Mouse (Mus musculus): ENCODE measurements around the gene Cd55b.
A peak's percentile ranks its signal among the peaks of the same experiment; 100 is the strongest.
"Not testable (repeated sequence)": the region's sequence is repeated elsewhere in the genome, so short reads cannot be mapped to it uniquely, and the experiment has no call there.

Gene Cd55b

GRCm38 (mm10) chr1:130422664-130423111 lies at the start of gene Cd55b:
TSS of gene Cd55b (minus strand) at chr1:130423009.
- peak; percentile 35 to 60 for DNase-seq (ENCODE audit: low spot score in 2 of 2)

GRCm38 (mm10) chr1:130470074-130470473 lies 47.3 kb upstream of the Cd55b start:
- DNase-seq (ENCODE audit: low spot score in 2 of 2), result no peak

- DNase-seq (ENCODE audit: low spot score in 2 of 2), result no peak
Observed at GRCm38 (mm10) chr1:130467453-130467852, 44.6 kb upstream of the Cd55b start.

GRCm38 (mm10) chr1:130464173-130464572 lies 41.4 kb upstream of the Cd55b start:
- no peak for DNase-seq (ENCODE audit: low spot score in 2 of 2)

- no peak for DNase-seq (ENCODE audit: low spot score in 2 of 2)
Observed at GRCm38 (mm10) chr1:130462867-130463266, 40.1 kb upstream of the Cd55b start.

- DNase-seq (ENCODE audit: low spot score in 2 of 2), result peak; percentile 82 to 90
Observed at GRCm38 (mm10) chr1:130462084-130462861, 39.5 kb upstream of the Cd55b start, which contains the start of gene Cd55. TSS of gene Cd55 (minus strand) at chr1:130462744.

GRCm38 (mm10) chr1:130455111-130455510 lies 32.3 kb upstream of the Cd55b start:
- DNase-seq (ENCODE audit: low spot score in 2 of 2), result no peak

GRCm38 (mm10) chr1:130442930-130443329 lies 20.1 kb upstream of the Cd55b start:
- not testable (repeated sequence) for DNase-seq (ENCODE audit: low spot score in 2 of 2)

GRCm38 (mm10) chr1:130430920-130431319 lies 8.1 kb upstream of the Cd55b start:
- no peak for DNase-seq (ENCODE audit: low spot score in 2 of 2)

- DNase-seq (ENCODE audit: low spot score in 2 of 2), result not testable (repeated sequence)
Observed at GRCm38 (mm10) chr1:130428667-130429066, 5.9 kb upstream of the Cd55b start.

- DNase-seq (ENCODE audit: low spot score in 2 of 2), result not testable (repeated sequence)
Observed at GRCm38 (mm10) chr1:130427175-130427853, 4.5 kb upstream of the Cd55b start.

- DNase-seq (ENCODE audit: low spot score in 2 of 2), result not testable (repeated sequence)
Observed at GRCm38 (mm10) chr1:130422033-130422432, 776 bp downstream of the Cd55b start.

- DNase-seq (ENCODE audit: low spot score in 2 of 2), result not testable (repeated sequence)
Observed at GRCm38 (mm10) chr1:130397109-130397508, 25.7 kb downstream of the Cd55b start.

- not testable (repeated sequence) for DNase-seq (ENCODE audit: low spot score in 2 of 2)
Observed at GRCm38 (mm10) chr1:130387282-130387681, 35.5 kb downstream of the Cd55b start.

- no peak for DNase-seq (ENCODE audit: low spot score in 2 of 2)
Observed at GRCm38 (mm10) chr1:130377726-130378429, 44.9 kb downstream of the Cd55b start.

- DNase-seq (ENCODE audit: low spot score in 2 of 2), result no peak
Observed at GRCm38 (mm10) chr1:130374173-130374785, 48.5 kb downstream of the Cd55b start.

GRCm38 (mm10) chr1:130373398-130374083 lies 49.3 kb downstream of the Cd55b start:
- no peak for DNase-seq (ENCODE audit: low spot score in 2 of 2)

- DNase-seq (ENCODE audit: low spot score in 2 of 2), result peak in 1 of 2 experiments; percentile 54
Observed at GRCm38 (mm10) chr1:130371895-130372528, 50.8 kb downstream of the Cd55b start.

GRCm38 (mm10) chr1:130371291-130371690 lies 51.5 kb downstream of the Cd55b start:
- DNase-seq (ENCODE audit: low spot score in 2 of 2), result no peak

GRCm38 (mm10) chr1:130350077-130350635 lies 72.7 kb downstream of the Cd55b start:
- peak in 1 of 2 experiments; percentile 24 for DNase-seq (ENCODE audit: low spot score in 2 of 2)

Data from cerebellum, postnatal 4 days (tissue).